Comparison of ENCODE assay signal across 8 mouse cellular contexts in the genomic region with DNA sequence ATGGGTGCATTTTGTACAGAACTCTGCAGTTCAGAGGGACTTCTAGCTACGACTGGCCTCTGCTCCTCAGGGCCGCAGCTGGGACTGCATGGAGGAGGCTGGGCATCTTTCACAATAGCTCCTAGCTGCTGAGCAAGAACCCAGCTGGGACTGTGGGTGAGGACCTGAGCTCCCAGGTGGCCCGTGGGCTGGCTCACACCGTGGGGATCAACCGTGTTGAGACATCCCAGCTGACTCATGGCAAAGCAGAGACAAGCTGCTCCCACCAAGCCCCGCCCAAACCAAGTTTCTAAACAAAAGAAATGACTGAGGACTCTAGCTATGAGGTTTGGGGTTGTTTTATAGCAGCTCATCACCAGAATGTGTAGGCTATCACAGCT. TPM values are rescaled to one million over a fixed set of nuclear protein-coding genes. Genes with fewer than 3 reads are reported as not detected.
DNase-seq lines count a peak whose midpoint lies in the region; ATAC-seq lines count a peak whose summit lies in the region.
"Had no signal": no experiment of that assay in that cellular context is flagged by ENCODE, and none has a peak within 500 bp of the region (broad histone marks: within the 10 kb centered on the region; RNA-seq: fewer than 3 reads in every experiment).

No protein-coding gene starts in this region.

- H3K9ac ChIP-seq in intestine, embryonic 15.5 days: no peak overlapping the region
- H3K9ac ChIP-seq in neural tube, embryonic 14.5 days (replicated peaks; ENCODE audit: low read depth, low read length): no peak overlapping the region
- H3K9ac ChIP-seq: limb, embryonic 13.5 days had no signal

- DNase-seq in right cerebral cortex, adult 18-20 months: peak; percentile 78
- no peak for DNase-seq in right cerebral cortex, postnatal 4 days
- peak; percentile 63 for DNase-seq in fibroblast of lung, adult 2 months (ENCODE audit: low read depth)
- no peak for DNase-seq in cerebellum, adult 18-20 months

- no peaks in the 10 kb centered on the region for H3K27me3 ChIP-seq in intestine, embryonic 15.5 days (replicated peaks)
- no peaks in the 10 kb centered on the region for H3K27me3 ChIP-seq in neural tube, embryonic 14.5 days (ENCODE audit: control insufficient read depth, insufficient read depth, low read length)
- H3K27me3 ChIP-seq: limb, embryonic 13.5 days had no signal

- H3K4me3 ChIP-seq in intestine, embryonic 15.5 days (replicated peaks): no peak overlapping the region
- H3K4me3 ChIP-seq in neural tube, embryonic 14.5 days (ENCODE audit: low read depth, low read length): no peak overlapping the region
- H3K4me3 ChIP-seq: limb, embryonic 13.5 days had no signal

- no peaks in the 10 kb centered on the region for H3K9me3 ChIP-seq in intestine, embryonic 15.5 days
- H3K9me3 ChIP-seq in neural tube, embryonic 14.5 days (ENCODE audit: control insufficient read depth, low read length): no peaks in the 10 kb centered on the region
- H3K9me3 ChIP-seq: limb, embryonic 13.5 days had no signal

- no peak overlapping the region for H3K4me2 ChIP-seq in intestine, embryonic 15.5 days (replicated peaks)
- no peak overlapping the region for H3K4me2 ChIP-seq in neural tube, embryonic 14.5 days (ENCODE audit: low read depth, low read length)
- H3K4me2 ChIP-seq: limb, embryonic 13.5 days had no signal

- H3K27ac ChIP-seq in intestine, embryonic 15.5 days: no peak overlapping the region
- peak overlapping the region; percentile 81 for H3K27ac ChIP-seq in neural tube, embryonic 14.5 days (ENCODE audit: low read depth, low read length)
- H3K27ac ChIP-seq: limb, embryonic 13.5 days had no signal

- H3K36me3 ChIP-seq in intestine, embryonic 15.5 days: no peaks in the 10 kb centered on the region
- no peaks in the 10 kb centered on the region for H3K36me3 ChIP-seq in neural tube, embryonic 14.5 days (ENCODE audit: control insufficient read depth, insufficient read depth, low read length)
- H3K36me3 ChIP-seq: limb, embryonic 13.5 days had no signal

- ATAC-seq in intestine, embryonic 15.5 days: peak; percentile 50
- ATAC-seq in neural tube, embryonic 14.5 days (ENCODE audit: low read depth): no peak
- no peak for ATAC-seq in inflammation-experienced regulatory T-cells, adult 6 months

- H3K4me1 ChIP-seq in intestine, embryonic 15.5 days (replicated peaks): peaks cover 24% of the 10 kb centered on the region
- peaks cover 21% of the 10 kb centered on the region; the same call in 1 of the 2 replicates for H3K4me1 ChIP-seq in neural tube, embryonic 14.5 days (ENCODE audit: control insufficient read depth, insufficient read depth, low read length)

- WGBS in intestine, embryonic 15.5 days: 31% methylated on average over 6 of the region's 6 CpGs
- WGBS in neural tube, embryonic 14.5 days: 21% methylated on average over 6 of the region's 6 CpGs

RNA-seq across cellular contexts. Expression of a gene that starts 40.1 kb away (rescaled TPM):
- polyA plus RNA-seq in intestine, embryonic 15.5 days (2015; fragmentation: Nextera tagmentation; extraction: Ambion mirVana): 25.8 and 29.4 TPM in 2 replicates
- polyA plus RNA-seq in neural tube, embryonic 14.5 days (2014; fragmentation: Nextera tagmentation; extraction: Ambion mirVana): 5.7 and 6.1 TPM in 2 replicates
- polyA plus RNA-seq in inflammation-experienced regulatory T-cells, adult 6 months (2017; shearing (Covaris generic)): 10 to 100 TPM; 29.5 to 48.1 (median 47.8) TPM

Comparison
In these comparisons a context has a peak if more than half of its experiments do, and no peak if none do; other contexts are left out.
1. DNase-seq: peak in right cerebral cortex, adult 18-20 months (single experiment) and fibroblast of lung, adult 2 months (single experiment); none in right cerebral cortex, postnatal 4 days (single experiment) and cerebellum, adult 18-20 months (0 of 2).